Mouse (Mus musculus) myocyte (in vitro differentiated cells): ENCODE data around the gene Slc17a5. TPM values are rescaled to one million over a fixed set of nuclear protein-coding genes. Genes with fewer than 3 reads are reported as not detected.

Source experiments
- H3K27me3 ChIP-seq: one replicate; pipeline ENCODE4 v1.6.1; 2011; ENCODE audit not compliant: control insufficient read depth, insufficient read depth, insufficient read length
- H3K36me3 ChIP-seq: one replicate; pipeline ENCODE4 v1.6.1; 2011; ENCODE audit not compliant: control insufficient read depth, insufficient read depth
- H3K4me2 ChIP-seq: one replicate; pipeline ENCODE4 v1.6.1; 2011; ENCODE audit warnings: low read depth, control low read depth
- H3K4me3 ChIP-seq: one replicate; pipeline ENCODE4 v1.5.1; 2011; ENCODE audit warnings: mild to moderate bottlenecking, control low read depth, moderate library complexity
- H3K79me2 ChIP-seq: one replicate; pipeline ENCODE4 v1.6.1; 2011; ENCODE audit not compliant: control insufficient read depth, insufficient read depth
- H3ac ChIP-seq: one replicate; pipeline ENCODE4 v1.6.1; 2011; ENCODE audit not compliant: control insufficient read depth, insufficient read length
- CEBPB ChIP-seq: IDR thresholded peaks from 2 replicates; pipeline ENCODE4 v1.6.1; 2011; ENCODE audit warnings: mild to moderate bottlenecking, moderate library complexity; ENCODE audit not compliant: poor library complexity, insufficient read depth, severe bottlenecking
- E2F4 ChIP-seq: IDR thresholded peaks from one replicate; pipeline ENCODE4 v1.6.1; 2011; ENCODE audit warnings: mild to moderate bottlenecking, control low read depth, moderate library complexity; ENCODE audit not compliant: insufficient read depth
- MAX ChIP-seq: IDR thresholded peaks from one replicate; pipeline ENCODE4 v1.6.1; 2011; ENCODE audit warnings: low read depth, mild to moderate bottlenecking, control low read depth
- MYOD1 ChIP-seq, 3 experiments: IDR thresholded peaks; one replicate each; pipeline ENCODE4 v1.6.1; 2011; ENCODE audit warnings: control low read depth in 2 of 3, low read depth in 2 of 3, mild to moderate bottlenecking in 2 of 3, moderate library complexity in 1 of 3; ENCODE audit not compliant: insufficient read length in 2 of 3, control insufficient read depth in 1 of 3
- MYOG ChIP-seq, 3 experiments: IDR thresholded peaks; one replicate each; pipeline ENCODE4 v1.6.1; 2011; ENCODE audit warnings: control low read depth in 2 of 3, low read depth in 2 of 3, mild to moderate bottlenecking in 2 of 3; ENCODE audit not compliant: insufficient read length in 2 of 3, control insufficient read depth in 1 of 3, insufficient read depth in 1 of 3
- POLR2A ChIP-seq: IDR thresholded peaks from one replicate; pipeline ENCODE4 v1.6.1; 2011; ENCODE audit warnings: low read depth, mild to moderate bottlenecking, control low read depth, moderate library complexity; ENCODE audit not compliant: insufficient read length
- POLR2AphosphoS2 ChIP-seq: IDR thresholded peaks from one replicate; pipeline ENCODE4 v1.6.1; 2011; ENCODE audit warnings: low read depth, control low read depth; ENCODE audit not compliant: insufficient read length
- REST ChIP-seq: IDR thresholded peaks from one replicate; pipeline ENCODE4 v1.6.1; 2011; ENCODE audit warnings: mild to moderate bottlenecking, control low read depth, moderate library complexity; ENCODE audit not compliant: insufficient read depth, insufficient read length
- SRF ChIP-seq: IDR thresholded peaks from one replicate; pipeline ENCODE4 v1.6.1; 2011; ENCODE audit warnings: low read depth; ENCODE audit not compliant: control insufficient read depth, insufficient read length
- TCF12 ChIP-seq: IDR thresholded peaks from one replicate; pipeline ENCODE4 v1.6.1; 2011; ENCODE audit warnings: mild to moderate bottlenecking, control low read depth; ENCODE audit not compliant: poor library complexity, insufficient read depth, severe bottlenecking
- TCF3 ChIP-seq: IDR thresholded peaks from one replicate; pipeline ENCODE4 v1.6.1; 2011; ENCODE audit warnings: low read depth, control low read depth; ENCODE audit not compliant: insufficient read length
- USF1 ChIP-seq: IDR thresholded peaks from one replicate; pipeline ENCODE4 v1.6.1; 2011; ENCODE audit warnings: low read depth, mild to moderate bottlenecking, control low read depth, moderate library complexity
- polyA plus RNA-seq: library from polyadenylated mRNA; unstranded; fragments of >200 nt; fragmentation: generic; extraction: Trizol; gene quantifications from one replicate; pipeline ENCODE4 v1.2.1, GENCODE M21; 2012; ENCODE audit warnings: missing spikeins

Slc17a5 gene
- polyA plus RNA-seq = 4.7 TPM

DNA sequence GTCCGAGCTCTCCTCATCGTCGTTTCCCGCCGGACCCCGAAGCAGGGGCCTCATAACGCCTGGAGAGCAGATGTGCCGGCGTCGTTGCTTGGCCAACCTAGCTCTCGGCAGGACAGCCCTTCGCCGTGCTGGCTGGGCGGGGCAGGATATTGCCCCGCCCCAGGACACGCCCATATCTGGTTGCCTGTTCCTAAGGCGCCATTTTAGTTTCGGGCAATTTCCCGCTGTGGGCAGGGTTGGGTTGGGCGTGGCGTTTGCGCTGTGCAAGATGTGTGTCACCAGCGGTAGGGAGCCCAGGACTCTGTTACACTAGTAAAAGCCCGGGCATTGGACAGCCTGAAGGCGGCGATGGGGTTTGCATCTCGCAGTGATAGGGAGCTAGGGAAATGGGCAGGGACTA, at the start of gene Slc17a5:
Gene Slc17a5, minus strand, starts transcription at position 128 of the 400 bp plus-strand sequence.
- peak within 1 kb of the TSS; percentile 58 for H3ac ChIP-seq
- peak within 1 kb of the TSS; percentile 38 for H3K4me3 ChIP-seq
- no peaks in the 10 kb centered on the region for H3K36me3 ChIP-seq
- H3K79me2 ChIP-seq = no peaks in the 10 kb centered on the region
- H3K27me3 ChIP-seq = no peaks in the 10 kb centered on the region
- peak; percentile 83 for TF ChIP-seq POLR2AphosphoS2
- no peak for TF ChIP-seq SRF
- peak; percentile 78 for TF ChIP-seq POLR2A
- peak in 1 of 3 experiments; percentile 41 for TF ChIP-seq MYOG (IDR thresholded peaks at IDR 0.05; ENCODE audit: control insufficient read depth in 1 of 3, insufficient read depth in 1 of 3, insufficient read length in 2 of 3, low read depth in 2 of 3)
- TF ChIP-seq MYOD1 (IDR thresholded peaks at IDR 0.05; ENCODE audit: control insufficient read depth in 1 of 3, insufficient read length in 2 of 3, low read depth in 2 of 3) = peak in 1 of 3 experiments; percentile 33
- H3K4me2 ChIP-seq = peak within 1 kb of the TSS; percentile 86

DNA sequence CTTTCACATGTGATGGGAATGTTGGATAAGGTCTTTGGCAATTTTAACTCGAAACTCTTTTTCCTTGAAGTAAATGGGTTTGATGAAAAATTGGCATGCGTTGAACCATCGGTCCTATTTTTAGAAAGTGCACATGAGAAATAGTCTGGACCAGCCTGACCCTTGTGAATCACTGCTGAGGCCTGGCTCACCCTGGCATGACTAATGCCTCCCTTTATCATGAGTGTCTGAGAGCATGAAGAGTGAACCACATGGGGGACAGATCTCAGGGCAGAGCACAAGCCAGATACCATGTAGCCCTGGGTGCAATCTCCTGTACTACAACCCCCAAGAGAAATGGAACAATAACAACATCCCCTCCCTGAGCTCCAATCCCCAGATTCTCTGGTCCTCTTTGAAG, 46.1 kb upstream of the Slc17a5 start:
- no peak overlapping the region for H3ac ChIP-seq
- peak overlapping the region; percentile 40 for H3K4me2 ChIP-seq
- no peaks in the 10 kb centered on the region for H3K79me2 ChIP-seq
- H3K27me3 ChIP-seq = no peaks in the 10 kb centered on the region
- TF ChIP-seq USF1 (no peak), POLR2AphosphoS2 (no peak), CEBPB (no peak), MYOD1 (IDR thresholded peaks at IDR 0.05; ENCODE audit: control insufficient read depth in 1 of 3, insufficient read length in 2 of 3, low read depth in 2 of 3) (no peak), TCF3 (no peak), MYOG (IDR thresholded peaks at IDR 0.05; ENCODE audit: control insufficient read depth in 1 of 3, insufficient read depth in 1 of 3, insufficient read length in 2 of 3, low read depth in 2 of 3) (no peak)
- H3K4me3 ChIP-seq = no peak overlapping the region
- no peaks in the 10 kb centered on the region for H3K36me3 ChIP-seq

DNA sequence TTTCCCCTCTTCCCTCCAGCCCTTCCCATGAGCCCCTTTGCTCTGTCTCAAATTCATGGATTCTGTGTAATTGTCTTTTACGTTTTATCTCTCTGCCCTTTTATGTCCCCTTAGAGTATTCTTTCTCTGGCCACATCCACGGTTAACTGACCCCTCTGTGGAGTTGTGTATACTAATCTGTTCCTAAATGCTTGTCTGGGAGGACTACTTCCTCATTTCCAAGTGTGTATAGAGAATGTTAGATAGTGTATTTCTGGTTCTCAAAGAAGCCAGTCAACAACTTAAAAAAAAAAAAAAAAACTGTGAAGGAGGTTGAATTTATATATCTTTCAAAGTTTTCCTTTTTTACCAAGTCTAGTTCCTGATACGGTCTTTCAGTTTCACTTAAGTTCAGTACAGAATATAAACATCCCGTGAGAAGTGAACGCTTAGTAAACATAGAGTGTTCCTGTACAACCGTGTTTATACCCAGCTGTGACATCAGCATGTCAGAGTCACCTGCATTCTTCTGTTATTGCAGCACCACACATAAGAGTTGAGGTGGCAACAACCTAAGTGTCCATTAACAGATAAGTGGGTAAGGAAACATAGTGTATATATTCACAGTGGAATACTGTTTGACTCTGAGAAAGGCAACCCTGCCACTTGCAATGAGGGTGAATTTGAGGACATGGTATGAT, 44.1 kb upstream of the Slc17a5 start:
- TF ChIP-seq SRF (no peak), POLR2A (no peak), E2F4 (no peak), MYOD1 (IDR thresholded peaks at IDR 0.05; ENCODE audit: control insufficient read depth in 1 of 3, insufficient read length in 2 of 3, low read depth in 2 of 3) (no peak), MAX (no peak), CEBPB (no peak), POLR2AphosphoS2 (no peak), TCF3 (no peak), MYOG (IDR thresholded peaks at IDR 0.05; ENCODE audit: control insufficient read depth in 1 of 3, insufficient read depth in 1 of 3, insufficient read length in 2 of 3, low read depth in 2 of 3) (no peak), USF1 (no peak), REST (no peak), TCF12 (no peak)
- H3K27me3 ChIP-seq = no peaks in the 10 kb centered on the region
- no peaks in the 10 kb centered on the region for H3K36me3 ChIP-seq
- no peak overlapping the region for H3K4me3 ChIP-seq
- H3ac ChIP-seq = no peak overlapping the region
- H3K79me2 ChIP-seq = no peaks in the 10 kb centered on the region
- H3K4me2 ChIP-seq = no peak overlapping the region

DNA sequence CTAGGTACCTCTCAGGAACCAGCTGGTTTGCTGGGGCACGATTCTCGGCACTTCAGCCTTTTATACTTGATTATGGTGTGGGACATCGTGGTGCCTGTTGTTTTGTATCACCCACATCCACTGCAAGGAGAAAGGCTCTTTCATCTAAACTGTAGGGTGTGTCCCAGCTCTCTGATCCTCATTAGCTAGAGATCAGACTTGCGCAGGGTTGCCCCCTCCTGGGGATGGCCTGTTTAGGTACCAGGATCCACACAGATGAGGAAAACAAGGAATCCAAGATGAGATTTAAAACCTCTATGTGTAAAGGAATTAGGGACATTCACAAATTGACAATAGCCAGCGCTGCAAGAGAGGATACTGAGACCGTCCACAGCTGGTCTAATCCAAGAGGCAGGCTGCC, 42.1 kb upstream of the Slc17a5 start:
- H3ac ChIP-seq = no peak overlapping the region
- no peaks in the 10 kb centered on the region for H3K27me3 ChIP-seq
- TF ChIP-seq TCF3 (no peak), REST (no peak), USF1 (no peak), MYOG (IDR thresholded peaks at IDR 0.05; ENCODE audit: control insufficient read depth in 1 of 3, insufficient read depth in 1 of 3, insufficient read length in 2 of 3, low read depth in 2 of 3) (no peak), POLR2A (no peak), E2F4 (no peak), CEBPB (no peak), POLR2AphosphoS2 (no peak), TCF12 (no peak), SRF (no peak), MAX (no peak), MYOD1 (IDR thresholded peaks at IDR 0.05; ENCODE audit: control insufficient read depth in 1 of 3, insufficient read length in 2 of 3, low read depth in 2 of 3) (no peak)
- no peaks in the 10 kb centered on the region for H3K36me3 ChIP-seq
- no peak overlapping the region for H3K4me3 ChIP-seq
- no peaks in the 10 kb centered on the region for H3K79me2 ChIP-seq
- H3K4me2 ChIP-seq = no peak overlapping the region

- Histone ChIP-seq H3K4me3 (no peak overlapping the region), H3K4me2 (peak overlapping the region; percentile 95), H3K27me3 (no peaks in the 10 kb centered on the region), H3K36me3 (no peaks in the 10 kb centered on the region), H3K79me2 (no peaks in the 10 kb centered on the region), H3ac (no peak overlapping the region)
- TF ChIP-seq MAX (peak; percentile 49), REST (no peak)
Observed at GRCm38 (mm10) chr9:78623301-78623747, 35.5 kb upstream of the Slc17a5 start.
